Mouse (Mus musculus): ENCODE measurements around the gene Cldn14.

The Cldn14 gene

DNA sequence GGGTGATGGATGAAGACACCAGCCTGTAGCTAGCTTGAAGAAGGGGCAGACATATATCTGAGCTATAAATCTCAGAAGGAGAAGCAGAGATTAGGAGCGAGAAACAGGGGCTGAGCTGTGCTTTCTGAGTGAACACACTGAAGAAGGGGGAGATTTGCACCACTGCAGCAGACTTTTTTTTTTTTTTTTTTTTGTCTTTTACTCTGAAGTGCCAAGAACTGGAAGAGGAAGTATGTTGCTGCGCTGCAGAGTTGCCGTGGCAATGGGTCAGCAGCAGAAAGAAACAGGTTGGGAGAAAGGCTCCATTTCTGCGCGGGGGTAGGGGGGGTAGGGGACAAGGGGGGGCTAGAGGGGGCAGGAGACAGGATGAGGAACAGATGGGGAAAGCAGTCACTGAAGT is 2.6 kb upstream of the Cldn14 start:
- Histone ChIP-seq H3K4me1 (replicated peaks; ENCODE audit: low read depth, low read length) (peaks cover 96% of the 10 kb centered on the region), H3K27me3 (ENCODE audit: insufficient read depth, low read length) (no peaks in the 10 kb centered on the region), H3K36me3 (ENCODE audit: insufficient read depth, low read length) (peaks cover 3% of the 10 kb centered on the region; the same call in 1 of the 2 replicates), H3K9me3 (ENCODE audit: low read length) (no peaks in the 10 kb centered on the region), H3K4me3 (replicated peaks; ENCODE audit: low read length) (peak overlapping the region; percentile 66)
- TF ChIP-seq CTCF (conservative IDR thresholded peaks at IDR 0.05; ENCODE audit: low read length) (no peak), POU5F1 (IDR thresholded peaks at IDR 0.05; ENCODE audit: borderline replicate concordance, low read length) (no peak), NANOG (IDR thresholded peaks at IDR 0.05; ENCODE audit: borderline replicate concordance, low read length) (no peak)

DNA sequence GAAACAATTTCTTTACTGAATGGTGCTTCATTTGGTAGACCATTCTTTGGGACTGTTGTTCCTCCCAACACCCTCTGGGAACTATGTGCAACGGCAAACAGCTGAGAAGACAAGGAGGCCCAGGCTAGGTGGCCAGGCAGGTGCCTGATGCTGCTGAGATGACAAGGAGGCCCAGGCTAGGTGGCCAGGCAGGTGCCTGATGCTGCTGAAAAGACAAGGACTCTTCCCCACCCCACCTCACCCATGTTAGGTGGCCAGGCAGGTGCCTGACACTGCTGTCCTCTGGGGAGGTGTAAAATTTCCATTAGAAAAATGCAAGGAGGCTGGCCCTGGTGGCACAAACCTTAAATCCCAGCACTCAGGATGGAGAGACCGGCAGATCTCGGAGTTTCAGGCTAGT is 2.0 kb upstream of the Cldn14 start:
- TF ChIP-seq CTCF (conservative IDR thresholded peaks at IDR 0.05; ENCODE audit: low read length) = no peak
- TF ChIP-seq POU5F1 (IDR thresholded peaks at IDR 0.05; ENCODE audit: borderline replicate concordance, low read length) = no peak
- TF ChIP-seq NANOG (IDR thresholded peaks at IDR 0.05; ENCODE audit: borderline replicate concordance, low read length) = no peak
- Histone ChIP-seq H3K9me3 (ENCODE audit: low read length) (no peaks in the 10 kb centered on the region), H3K27me3 (ENCODE audit: insufficient read depth, low read length) (no peaks in the 10 kb centered on the region), H3K4me3 (replicated peaks; ENCODE audit: low read length) (peak overlapping the region; percentile 66), H3K4me1 (replicated peaks; ENCODE audit: low read depth, low read length) (peaks cover 96% of the 10 kb centered on the region), H3K36me3 (ENCODE audit: insufficient read depth, low read length) (peaks cover 3% of the 10 kb centered on the region; the same call in 1 of the 2 replicates)

DNA sequence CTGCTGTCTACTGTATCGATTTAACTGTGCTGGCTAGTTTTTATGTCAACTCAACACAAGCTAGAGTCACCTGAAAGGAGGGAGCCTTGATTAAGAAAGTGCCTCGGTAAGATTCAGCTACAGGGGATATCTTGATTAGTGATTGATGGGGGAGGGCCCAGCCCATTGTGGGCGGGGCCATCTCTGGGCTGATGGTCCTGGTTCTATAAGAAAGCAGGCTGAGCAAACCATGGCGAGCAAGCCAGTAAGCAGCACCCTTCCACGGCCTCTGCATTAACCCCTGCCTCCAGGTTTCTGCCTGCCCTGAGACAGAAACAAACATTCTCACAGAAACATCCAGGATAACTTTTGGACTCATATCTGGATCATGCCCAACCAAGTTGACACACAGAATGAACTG is 1.5 kb upstream of the Cldn14 start:
- H3K9me3 ChIP-seq (ENCODE audit: low read length) = no peaks in the 10 kb centered on the region
- H3K36me3 ChIP-seq (ENCODE audit: insufficient read depth, low read length) = peaks cover 3% of the 10 kb centered on the region; the same call in 1 of the 2 replicates
- H3K4me1 ChIP-seq (replicated peaks; ENCODE audit: low read depth, low read length) = peaks cover 97% of the 10 kb centered on the region
- H3K27me3 ChIP-seq (ENCODE audit: insufficient read depth, low read length) = no peaks in the 10 kb centered on the region
- H3K4me3 ChIP-seq (replicated peaks; ENCODE audit: low read length) = peak overlapping the region; percentile 66
- TF ChIP-seq NANOG (IDR thresholded peaks at IDR 0.05; ENCODE audit: borderline replicate concordance, low read length) (0 out of 2 replicates have a peak, but pooled peaks have one; percentile 14), POU5F1 (IDR thresholded peaks at IDR 0.05; ENCODE audit: borderline replicate concordance, low read length) (no peak)

DNA sequence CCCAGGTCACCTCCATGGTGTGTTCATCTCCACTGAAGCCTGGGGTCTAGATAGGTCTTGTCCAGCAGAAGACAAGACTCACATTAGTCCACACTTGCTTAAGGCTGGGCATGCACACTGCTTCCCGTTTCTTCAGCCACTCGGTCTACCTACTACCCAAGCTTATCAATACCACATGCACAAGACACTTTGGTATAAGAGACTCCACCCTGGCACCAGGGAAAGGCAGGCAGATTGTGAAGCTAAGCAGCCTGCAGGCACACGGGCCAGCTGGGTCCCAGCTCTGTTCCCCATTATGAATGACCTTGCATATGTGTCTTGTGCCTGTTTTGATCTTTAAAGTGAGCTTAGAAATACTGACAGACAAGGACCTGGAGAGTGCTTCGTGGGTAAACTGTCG is 719 bp upstream of the Cldn14 start:
- TF ChIP-seq NANOG (IDR thresholded peaks at IDR 0.05; ENCODE audit: borderline replicate concordance, low read length) = no peak
- no peak for TF ChIP-seq POU5F1 (IDR thresholded peaks at IDR 0.05; ENCODE audit: borderline replicate concordance, low read length)
- no peak for TF ChIP-seq CTCF (conservative IDR thresholded peaks at IDR 0.05; ENCODE audit: low read length)
- peaks cover 3% of the 10 kb centered on the region; the same call in 1 of the 2 replicates for H3K36me3 ChIP-seq (ENCODE audit: insufficient read depth, low read length)
- peaks cover 97% of the 10 kb centered on the region for H3K4me1 ChIP-seq (replicated peaks; ENCODE audit: low read depth, low read length)
- H3K27me3 ChIP-seq (ENCODE audit: insufficient read depth, low read length) = no peaks in the 10 kb centered on the region
- no peak overlapping the region for H3K4me3 ChIP-seq (replicated peaks; ENCODE audit: low read length)
- H3K9me3 ChIP-seq (ENCODE audit: low read length) = no peaks in the 10 kb centered on the region

DNA sequence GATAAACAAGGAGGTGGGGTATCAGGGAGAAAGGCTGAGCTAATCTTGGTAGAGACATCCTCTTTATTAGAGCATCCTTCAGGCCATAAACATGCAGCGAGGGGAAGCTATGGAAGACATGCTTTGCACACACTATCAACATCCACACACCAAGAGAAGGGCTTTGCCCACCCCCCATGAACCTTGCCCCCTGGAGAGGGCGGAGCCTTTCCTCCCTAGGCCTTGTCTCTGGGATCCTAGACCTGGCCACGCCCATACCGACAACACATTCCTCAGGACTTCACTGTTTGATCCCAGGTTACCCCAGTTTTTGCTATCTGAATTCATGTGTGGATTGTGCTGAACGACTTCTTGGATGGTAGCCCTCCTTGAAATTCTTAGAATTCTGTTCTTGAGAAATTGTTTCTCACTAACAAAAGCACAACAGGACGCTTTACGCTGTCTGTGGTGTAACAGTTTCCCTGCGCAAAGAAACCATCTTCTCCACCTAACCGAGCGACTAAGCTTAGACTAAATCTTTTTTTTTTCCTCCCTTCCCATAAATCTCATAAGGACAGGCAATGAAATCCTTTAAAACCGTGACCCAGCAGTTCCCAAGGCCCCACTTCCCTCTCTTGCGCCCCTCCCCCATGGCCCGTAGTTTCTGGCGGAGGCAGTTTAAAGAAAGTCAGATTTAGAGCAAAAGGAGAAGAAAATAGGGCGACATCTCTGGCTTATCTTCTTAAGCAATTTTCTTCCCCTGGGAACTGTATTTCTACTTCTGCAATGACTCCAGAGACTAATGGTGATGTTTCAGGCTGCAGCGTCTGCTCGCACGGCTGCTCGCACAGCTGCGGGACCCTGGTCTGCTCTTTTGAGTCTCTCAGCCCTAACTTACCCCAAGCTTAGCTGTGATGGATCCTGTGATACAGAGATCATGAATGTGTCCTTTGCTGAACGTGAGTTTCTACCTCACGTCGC is 1.7 kb downstream of the Cldn14 start:
- Histone ChIP-seq H3K4me1 (replicated peaks; ENCODE audit: low read depth, low read length) (peaks cover 96% of the 10 kb centered on the region), H3K36me3 (ENCODE audit: insufficient read depth, low read length) (no peaks in the 10 kb centered on the region), H3K9me3 (ENCODE audit: low read length) (no peaks in the 10 kb centered on the region), H3K4me3 (replicated peaks; ENCODE audit: low read length) (peak overlapping the region; percentile 62), H3K27me3 (ENCODE audit: insufficient read depth, low read length) (no peaks in the 10 kb centered on the region)
- TF ChIP-seq CTCF (conservative IDR thresholded peaks at IDR 0.05; ENCODE audit: low read length) (no peak), NANOG (IDR thresholded peaks at IDR 0.05; ENCODE audit: borderline replicate concordance, low read length) (no peak), POU5F1 (IDR thresholded peaks at IDR 0.05; ENCODE audit: borderline replicate concordance, low read length) (no peak)

DNA sequence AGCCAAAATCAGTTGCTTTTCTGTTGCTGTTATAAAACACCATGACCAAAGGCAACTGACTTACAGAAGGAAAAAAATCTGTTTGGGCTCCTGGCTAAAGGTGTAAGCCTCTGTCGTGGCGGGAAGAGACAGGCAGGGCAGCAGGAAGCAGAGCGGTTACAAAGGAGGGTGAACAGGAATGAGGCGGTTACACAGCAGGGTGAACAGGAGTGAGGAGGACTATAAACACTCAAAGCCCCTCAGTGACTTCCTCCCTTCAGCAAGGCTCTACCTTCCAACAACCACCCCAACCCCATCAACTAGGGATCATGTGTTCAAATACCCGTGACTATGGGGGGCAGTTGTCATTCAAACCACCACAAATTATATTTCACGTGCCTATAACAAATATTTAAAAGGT is 5.2 kb downstream of the Cldn14 start:
- H3K27me3 ChIP-seq (ENCODE audit: insufficient read depth, low read length) = no peaks in the 10 kb centered on the region
- no peak overlapping the region; the same call in 1 of the 2 replicates for H3K4me3 ChIP-seq (replicated peaks; ENCODE audit: low read length)
- peaks cover 94% of the 10 kb centered on the region for H3K4me1 ChIP-seq (replicated peaks; ENCODE audit: low read depth, low read length)
- H3K36me3 ChIP-seq (ENCODE audit: insufficient read depth, low read length) = no peaks in the 10 kb centered on the region
- no peaks in the 10 kb centered on the region for H3K9me3 ChIP-seq (ENCODE audit: low read length)
- TF ChIP-seq NANOG (IDR thresholded peaks at IDR 0.05; ENCODE audit: borderline replicate concordance, low read length) = no peak
- no peak for TF ChIP-seq CTCF (conservative IDR thresholded peaks at IDR 0.05; ENCODE audit: low read length)
- TF ChIP-seq POU5F1 (IDR thresholded peaks at IDR 0.05; ENCODE audit: borderline replicate concordance, low read length) = no peak

DNA sequence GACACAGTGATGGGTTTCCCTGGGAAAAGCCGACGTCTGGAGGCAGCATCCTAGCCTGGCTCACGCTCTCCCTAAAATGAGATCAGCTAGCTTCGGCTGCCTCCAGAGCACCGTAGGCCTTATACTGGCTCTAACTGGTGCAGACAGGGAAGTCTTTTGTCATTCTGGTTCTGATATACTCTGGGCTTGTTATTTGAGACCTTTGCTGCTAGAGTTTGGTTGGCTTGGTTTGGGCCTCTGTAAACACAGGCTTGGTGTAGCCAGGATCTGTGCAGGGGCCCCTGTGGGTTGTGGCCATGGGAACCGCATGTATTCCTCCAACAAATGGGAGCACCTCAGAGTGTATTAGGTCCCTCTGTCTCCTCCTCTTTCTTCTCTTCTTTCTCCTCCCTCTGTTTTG is 7.3 kb downstream of the Cldn14 start:
- Histone ChIP-seq H3K4me3 (replicated peaks; ENCODE audit: low read length) (peak overlapping the region; percentile 50), H3K36me3 (ENCODE audit: insufficient read depth, low read length) (no peaks in the 10 kb centered on the region), H3K4me1 (replicated peaks; ENCODE audit: low read depth, low read length) (peaks cover 76% of the 10 kb centered on the region), H3K9me3 (ENCODE audit: low read length) (no peaks in the 10 kb centered on the region), H3K27me3 (ENCODE audit: insufficient read depth, low read length) (no peaks in the 10 kb centered on the region)
- TF ChIP-seq CTCF (conservative IDR thresholded peaks at IDR 0.05; ENCODE audit: low read length) (no peak), POU5F1 (IDR thresholded peaks at IDR 0.05; ENCODE audit: borderline replicate concordance, low read length) (no peak), NANOG (IDR thresholded peaks at IDR 0.05; ENCODE audit: borderline replicate concordance, low read length) (no peak)

DNA sequence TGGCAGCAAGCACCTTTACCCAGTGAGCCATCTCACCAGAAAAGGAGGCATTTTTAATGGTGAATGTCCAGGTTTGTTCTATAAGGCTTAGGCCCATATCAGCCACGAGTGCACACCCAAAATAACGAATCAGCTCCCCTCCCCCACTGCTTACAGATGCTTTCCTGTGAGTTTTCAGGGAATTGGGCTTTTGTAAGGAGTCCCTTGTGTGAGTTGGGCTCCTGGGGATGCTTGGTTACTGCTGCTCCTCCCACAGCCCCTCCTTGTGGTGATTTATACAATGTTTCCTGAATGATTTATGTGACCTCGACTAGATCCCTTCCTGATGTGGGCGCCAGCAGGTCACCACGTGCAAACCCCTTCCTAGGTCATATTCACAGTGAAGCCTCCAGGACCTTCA is 9.7 kb downstream of the Cldn14 start:
- no peaks in the 10 kb centered on the region for H3K27me3 ChIP-seq (ENCODE audit: insufficient read depth, low read length)
- H3K4me1 ChIP-seq (replicated peaks; ENCODE audit: low read depth, low read length) = peaks cover 60% of the 10 kb centered on the region
- no peaks in the 10 kb centered on the region for H3K36me3 ChIP-seq (ENCODE audit: insufficient read depth, low read length)
- TF ChIP-seq CTCF (conservative IDR thresholded peaks at IDR 0.05; ENCODE audit: low read length) (no peak), POU5F1 (IDR thresholded peaks at IDR 0.05; ENCODE audit: borderline replicate concordance, low read length) (no peak), NANOG (IDR thresholded peaks at IDR 0.05; ENCODE audit: borderline replicate concordance, low read length) (no peak)
- H3K9me3 ChIP-seq (ENCODE audit: low read length) = no peaks in the 10 kb centered on the region
- no peak overlapping the region for H3K4me3 ChIP-seq (replicated peaks; ENCODE audit: low read length)

All from E14TG2a.4 (cell line).